Mouse (Mus musculus): Measurements from ENCODE around the gene Nup43. TPM values are rescaled to one million over a fixed set of nuclear protein-coding genes. Genes with fewer than 3 reads are reported as not detected.
"Not testable (repeated sequence)": the region's sequence is repeated elsewhere in the genome, so short reads cannot be mapped to it uniquely, and the experiment has no call there.

Nup43 gene
- 38.2 and 38.3 TPM in 2 replicates for polyA plus RNA-seq (2015; fragmentation: Nextera tagmentation; extraction: Ambion mirVana)

- H3K27me3 ChIP-seq = no peaks in the 10 kb centered on the region
- peak within 1 kb of the TSS; percentile 85 for H3K27ac ChIP-seq (replicated peaks)
- H3K9ac ChIP-seq = peak within 1 kb of the TSS; percentile 63
- H3K4me3 ChIP-seq (replicated peaks) = peak within 1 kb of the TSS; percentile 90
- 0% methylated on average over 24 of the region's 24 CpGs for WGBS
- ATAC-seq (ENCODE audit: insufficient number of reproducible peaks, low FRiP score, low TSS enrichment, low read depth) = peak; percentile 81; the same call in 1 of the 2 replicates
- H3K4me2 ChIP-seq (replicated peaks) = peak within 1 kb of the TSS; percentile 66
- H3K9me3 ChIP-seq (replicated peaks) = no peaks in the 10 kb centered on the region
- H3K4me1 ChIP-seq = peaks cover 16% of the 10 kb centered on the region
- H3K36me3 ChIP-seq = peaks cover 23% of the 10 kb centered on the region; the same call in 1 of the 2 replicates
Measured at GRCm38 (mm10) chr10:7667342-7667802, at the start of gene Nup43. Nup43 (plus strand) TSS chr10:7667503.

- H3K4me3 ChIP-seq (replicated peaks); H3K9me3 ChIP-seq (replicated peaks); ATAC-seq (ENCODE audit: insufficient number of reproducible peaks, low FRiP score, low TSS enrichment, low read depth); H3K27ac ChIP-seq (replicated peaks); H3K27me3 ChIP-seq; H3K36me3 ChIP-seq; H3K4me2 ChIP-seq (replicated peaks); H3K4me1 ChIP-seq; H3K9ac ChIP-seq: not testable (repeated sequence)
- 43% methylated on average over 3 of the region's 3 CpGs for WGBS
Measured at GRCm38 (mm10) chr10:7617556-7617955, 49.7 kb upstream of the Nup43 start.

GRCm38 (mm10) chr10:7619821-7620241, 47.5 kb upstream of the Nup43 start:
- H3K36me3 ChIP-seq = no peaks in the 10 kb centered on the region
- 76% methylated on average over 5 of the region's 5 CpGs for WGBS
- no peaks in the 10 kb centered on the region for H3K4me1 ChIP-seq
- no peak overlapping the region for H3K27ac ChIP-seq (replicated peaks)
- no peak; the same call in 1 of the 2 replicates for ATAC-seq (ENCODE audit: insufficient number of reproducible peaks, low FRiP score, low TSS enrichment, low read depth)
- 0 out of 2 replicates have a peak, but pooled peaks cover under 1% of the 10 kb centered on the region for H3K9me3 ChIP-seq (replicated peaks)
- H3K27me3 ChIP-seq = no peaks in the 10 kb centered on the region
- H3K9ac ChIP-seq = no peak overlapping the region
- H3K4me3 ChIP-seq (replicated peaks) = no peak overlapping the region
- H3K4me2 ChIP-seq (replicated peaks) = no peak overlapping the region

DNA sequence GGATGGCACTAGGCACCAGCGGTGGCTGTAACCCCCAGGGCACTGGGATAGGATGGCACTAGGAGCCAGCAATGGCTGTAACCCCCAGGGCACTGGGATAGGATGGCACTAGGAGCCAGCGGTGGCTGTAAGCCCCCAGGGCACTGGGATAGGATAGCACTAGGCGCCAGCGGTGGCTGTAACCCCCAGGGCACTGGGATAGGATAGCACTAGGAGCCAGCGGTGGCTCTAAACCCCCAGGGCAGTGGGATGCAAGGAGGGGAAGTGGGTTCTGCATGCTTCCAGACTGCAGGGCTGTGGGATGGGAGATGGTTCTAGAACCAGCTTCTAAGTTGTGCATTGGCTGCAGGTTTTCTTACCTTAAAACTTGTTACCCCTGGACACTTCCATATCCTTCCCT, 46.6 kb upstream of the Nup43 start:
- H3K9ac ChIP-seq = no peak overlapping the region
- no peaks in the 10 kb centered on the region for H3K36me3 ChIP-seq
- no peak for ATAC-seq (ENCODE audit: insufficient number of reproducible peaks, low FRiP score, low TSS enrichment, low read depth)
- no peak overlapping the region for H3K4me2 ChIP-seq (replicated peaks)
- WGBS = 49% methylated on average over 5 of the region's 5 CpGs
- no peak overlapping the region for H3K27ac ChIP-seq (replicated peaks)
- no peaks in the 10 kb centered on the region for H3K4me1 ChIP-seq
- H3K9me3 ChIP-seq (replicated peaks) = no peaks in the 10 kb centered on the region
- no peak overlapping the region for H3K4me3 ChIP-seq (replicated peaks)
- no peaks in the 10 kb centered on the region for H3K27me3 ChIP-seq

DNA sequence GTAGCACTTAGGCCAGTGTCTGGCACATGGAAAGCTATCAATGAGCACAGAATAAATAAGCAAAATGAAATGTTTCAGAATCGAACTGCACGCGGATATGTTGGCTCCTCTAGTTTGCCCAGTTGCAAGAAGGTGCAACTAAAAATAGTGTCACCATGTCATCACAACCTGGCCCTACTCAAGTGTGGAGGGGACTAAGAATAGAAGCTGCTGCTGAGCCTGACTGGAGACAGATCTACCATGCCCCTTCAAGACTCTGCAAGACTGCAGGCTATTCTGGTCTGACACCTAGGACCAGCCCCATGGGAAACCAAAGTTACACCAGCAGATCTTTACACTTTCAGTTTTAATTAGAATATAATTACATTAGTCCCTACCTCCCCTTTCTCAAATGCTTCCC, 44.9 kb upstream of the Nup43 start:
- Histone ChIP-seq H3K9ac (no peak overlapping the region), H3K4me3 (replicated peaks) (no peak overlapping the region), H3K9me3 (replicated peaks) (no peaks in the 10 kb centered on the region), H3K4me1 (no peaks in the 10 kb centered on the region), H3K4me2 (replicated peaks) (no peak overlapping the region), H3K36me3 (no peaks in the 10 kb centered on the region), H3K27ac (replicated peaks) (no peak overlapping the region), H3K27me3 (no peaks in the 10 kb centered on the region)
- WGBS = 91% methylated on average over 3 of the region's 3 CpGs
- ATAC-seq (ENCODE audit: insufficient number of reproducible peaks, low FRiP score, low TSS enrichment, low read depth) = no peak

DNA sequence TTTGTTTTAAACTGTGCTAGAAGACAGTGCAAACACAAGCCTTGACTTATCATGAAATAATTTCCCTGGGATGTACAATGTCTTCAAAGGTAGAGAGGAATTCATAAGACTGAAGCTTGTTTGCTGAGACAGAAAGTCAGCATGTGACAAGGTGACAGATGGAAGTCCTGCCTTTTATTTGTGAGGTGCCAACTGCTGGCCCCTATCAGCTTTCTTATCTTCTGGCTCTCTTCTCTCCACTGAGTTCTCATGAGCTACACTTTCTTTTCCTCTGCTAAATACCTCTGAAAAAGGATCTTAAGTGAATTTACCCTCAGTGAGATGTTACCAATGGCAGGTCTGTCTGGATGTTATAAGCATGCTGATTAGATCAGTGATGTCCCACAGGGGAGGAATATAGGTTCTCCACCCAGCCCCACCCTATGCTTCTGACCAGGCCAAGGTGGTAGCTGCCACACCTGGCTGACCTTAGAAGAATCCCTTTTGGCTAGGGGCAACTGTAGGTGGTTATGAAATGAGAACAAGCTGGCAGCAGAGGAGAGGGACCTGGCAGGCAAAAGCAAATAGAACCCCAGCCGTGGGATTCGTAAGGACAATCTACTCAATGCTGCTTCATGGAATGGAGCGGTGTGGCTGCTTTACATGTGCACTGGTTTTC, 43.3 kb upstream of the Nup43 start:
- H3K4me3 ChIP-seq (replicated peaks) = no peak overlapping the region
- ATAC-seq (ENCODE audit: insufficient number of reproducible peaks, low FRiP score, low TSS enrichment, low read depth) = no peak
- H3K36me3 ChIP-seq = peaks cover 1% of the 10 kb centered on the region; the same call in 1 of the 2 replicates
- H3K9ac ChIP-seq = no peak overlapping the region
- WGBS = 90% methylated on average over 3 of the region's 3 CpGs
- H3K27me3 ChIP-seq = no peaks in the 10 kb centered on the region
- H3K4me2 ChIP-seq (replicated peaks) = no peak overlapping the region
- no peaks in the 10 kb centered on the region for H3K4me1 ChIP-seq
- H3K9me3 ChIP-seq (replicated peaks) = no peaks in the 10 kb centered on the region
- no peak overlapping the region for H3K27ac ChIP-seq (replicated peaks)

- H3K9me3 ChIP-seq (replicated peaks) = no peaks in the 10 kb centered on the region
- no peak overlapping the region for H3K4me2 ChIP-seq (replicated peaks)
- peaks cover 10% of the 10 kb centered on the region; the same call in 1 of the 2 replicates for H3K36me3 ChIP-seq
- no peak overlapping the region for H3K9ac ChIP-seq
- no peak for ATAC-seq (ENCODE audit: insufficient number of reproducible peaks, low FRiP score, low TSS enrichment, low read depth)
- H3K27me3 ChIP-seq = no peaks in the 10 kb centered on the region
- no peak overlapping the region for H3K27ac ChIP-seq (replicated peaks)
- 89% methylated on average over 4 of the region's 4 CpGs for WGBS
- no peaks in the 10 kb centered on the region for H3K4me1 ChIP-seq
- no peak overlapping the region for H3K4me3 ChIP-seq (replicated peaks)
Measured at GRCm38 (mm10) chr10:7629092-7629491, 38.2 kb upstream of the Nup43 start.

DNA sequence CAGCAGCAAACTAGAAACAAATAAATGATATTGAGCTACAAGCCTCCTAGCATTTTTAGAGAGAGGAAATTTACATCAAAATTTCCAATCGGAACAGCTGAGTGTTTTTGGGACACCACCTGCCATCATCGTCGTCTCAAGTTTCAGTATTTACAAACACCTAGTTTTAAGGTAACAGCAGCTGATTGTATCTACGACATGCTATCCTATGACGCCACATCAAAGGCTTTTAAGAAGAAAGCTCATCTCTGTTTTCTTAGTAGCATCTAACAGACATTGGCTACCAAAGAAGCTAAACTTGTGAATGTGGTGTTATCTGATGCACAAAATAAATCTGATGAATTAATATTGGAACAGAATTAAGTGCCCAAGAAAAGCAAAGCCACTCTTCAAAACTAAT, 37.0 kb upstream of the Nup43 start:
- H3K4me1 ChIP-seq = no peaks in the 10 kb centered on the region
- no peaks in the 10 kb centered on the region for H3K9me3 ChIP-seq (replicated peaks)
- H3K4me3 ChIP-seq (replicated peaks) = no peak overlapping the region
- ATAC-seq (ENCODE audit: insufficient number of reproducible peaks, low FRiP score, low TSS enrichment, low read depth) = no peak
- 80% methylated on average over 5 of the region's 5 CpGs for WGBS
- no peak overlapping the region for H3K27ac ChIP-seq (replicated peaks)
- H3K4me2 ChIP-seq (replicated peaks) = no peak overlapping the region
- no peaks in the 10 kb centered on the region for H3K27me3 ChIP-seq
- H3K9ac ChIP-seq = no peak overlapping the region
- H3K36me3 ChIP-seq = peaks cover 10% of the 10 kb centered on the region; the same call in 1 of the 2 replicates

GRCm38 (mm10) chr10:7630951-7631720, 36.2 kb upstream of the Nup43 start:
- H3K4me2 ChIP-seq (replicated peaks) = no peak overlapping the region
- H3K4me1 ChIP-seq = no peaks in the 10 kb centered on the region
- no peaks in the 10 kb centered on the region for H3K9me3 ChIP-seq (replicated peaks)
- H3K4me3 ChIP-seq (replicated peaks) = no peak overlapping the region
- peaks cover 10% of the 10 kb centered on the region; the same call in 1 of the 2 replicates for H3K36me3 ChIP-seq
- no peak overlapping the region for H3K27ac ChIP-seq (replicated peaks)
- WGBS = 63% methylated on average over 16 of the region's 16 CpGs
- H3K27me3 ChIP-seq = no peaks in the 10 kb centered on the region
- no peak for ATAC-seq (ENCODE audit: insufficient number of reproducible peaks, low FRiP score, low TSS enrichment, low read depth)
- H3K9ac ChIP-seq = no peak overlapping the region

GRCm38 (mm10) chr10:7640366-7640765, 26.9 kb upstream of the Nup43 start:
- H3K4me3 ChIP-seq (replicated peaks) = no peak overlapping the region
- no peaks in the 10 kb centered on the region for H3K27me3 ChIP-seq
- H3K27ac ChIP-seq (replicated peaks) = no peak overlapping the region
- no peaks in the 10 kb centered on the region for H3K4me1 ChIP-seq
- H3K9me3 ChIP-seq (replicated peaks) = no peaks in the 10 kb centered on the region
- no peak for ATAC-seq (ENCODE audit: insufficient number of reproducible peaks, low FRiP score, low TSS enrichment, low read depth)
- no peak overlapping the region for H3K9ac ChIP-seq
- no peak overlapping the region for H3K4me2 ChIP-seq (replicated peaks)
- H3K36me3 ChIP-seq = peaks cover 66% of the 10 kb centered on the region
- 94% methylated on average over 12 of the region's 12 CpGs for WGBS

DNA sequence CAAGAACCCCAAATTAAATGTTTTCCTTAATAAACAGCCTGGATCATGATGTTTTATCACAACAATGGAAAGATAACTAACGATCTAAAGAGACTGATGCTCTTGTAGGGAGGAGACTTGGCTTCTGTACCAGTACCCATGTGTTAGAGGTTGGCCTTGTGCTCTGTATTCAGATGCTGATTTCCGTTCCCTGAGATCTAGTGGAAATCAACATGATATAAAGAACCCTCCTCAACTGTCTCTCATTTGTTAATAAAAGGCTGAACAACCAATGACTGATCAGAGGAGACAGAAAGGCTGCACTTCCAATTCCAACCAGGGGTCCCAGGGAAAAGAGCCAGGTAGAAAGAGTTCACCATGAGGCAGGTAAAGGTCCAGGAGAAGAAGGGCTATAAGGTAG, 21.4 kb upstream of the Nup43 start:
- WGBS = 89% methylated on average over 2 of the region's 2 CpGs
- Histone ChIP-seq H3K36me3 (peaks cover 52% of the 10 kb centered on the region), H3K27me3 (no peaks in the 10 kb centered on the region), H3K4me1 (no peaks in the 10 kb centered on the region), H3K4me3 (replicated peaks) (no peak overlapping the region), H3K9me3 (replicated peaks) (no peaks in the 10 kb centered on the region), H3K27ac (replicated peaks) (no peak overlapping the region), H3K4me2 (replicated peaks) (no peak overlapping the region), H3K9ac (no peak overlapping the region)
- no peak for ATAC-seq (ENCODE audit: insufficient number of reproducible peaks, low FRiP score, low TSS enrichment, low read depth)
